Mouse (Mus musculus): ENCODE data around the gene Fbxl14.

Gene Fbxl14

GRCm38 (mm10) chr6:119470777-119471176 lies 8.7 kb upstream of the Fbxl14 start:
- no peak for DNase-seq (ENCODE audit: extremely low spot score)

GRCm38 (mm10) chr6:119472135-119472534 lies 7.3 kb upstream of the Fbxl14 start:
- peak; percentile 53 for DNase-seq (ENCODE audit: extremely low spot score)

- no peak for DNase-seq (ENCODE audit: extremely low spot score)
Measured at GRCm38 (mm10) chr6:119472705-119473104, 6.8 kb upstream of the Fbxl14 start.

GRCm38 (mm10) chr6:119473446-119473845 lies 6.0 kb upstream of the Fbxl14 start:
- DNase-seq (ENCODE audit: extremely low spot score), result no peak

GRCm38 (mm10) chr6:119473992-119474391 lies 5.5 kb upstream of the Fbxl14 start:
- no peak for DNase-seq (ENCODE audit: extremely low spot score)

GRCm38 (mm10) chr6:119475988-119476387 lies 3.5 kb upstream of the Fbxl14 start:
- DNase-seq (ENCODE audit: extremely low spot score), result no peak

- no peak for DNase-seq (ENCODE audit: extremely low spot score)
Measured at GRCm38 (mm10) chr6:119477686-119478310, 1.7 kb upstream of the Fbxl14 start.

- DNase-seq (ENCODE audit: extremely low spot score), result peak; percentile 90
Measured at GRCm38 (mm10) chr6:119478560-119479342, 717 bp upstream of the Fbxl14 start.

GRCm38 (mm10) chr6:119479876-119480705 lies 623 bp downstream of the Fbxl14 start:
- peak; percentile 66 for DNase-seq (ENCODE audit: extremely low spot score)

- DNase-seq (ENCODE audit: extremely low spot score), result peak; percentile 51
Measured at GRCm38 (mm10) chr6:119480706-119481331, 1.4 kb downstream of the Fbxl14 start.

- peak; percentile 54 for DNase-seq (ENCODE audit: extremely low spot score)
Measured at GRCm38 (mm10) chr6:119481741-119482390, 2.4 kb downstream of the Fbxl14 start.

GRCm38 (mm10) chr6:119482958-119483600 lies 3.6 kb downstream of the Fbxl14 start:
- peak; percentile 75 for DNase-seq (ENCODE audit: extremely low spot score)

GRCm38 (mm10) chr6:119485486-119485885 lies 6.0 kb downstream of the Fbxl14 start:
- no peak for DNase-seq (ENCODE audit: extremely low spot score)

GRCm38 (mm10) chr6:119486381-119487084 lies 7.1 kb downstream of the Fbxl14 start:
- no peak for DNase-seq (ENCODE audit: extremely low spot score)

GRCm38 (mm10) chr6:119487085-119487458 lies 7.6 kb downstream of the Fbxl14 start:
- no peak for DNase-seq (ENCODE audit: extremely low spot score)

- DNase-seq (ENCODE audit: extremely low spot score), result no peak
Measured at GRCm38 (mm10) chr6:119487619-119488018, 8.2 kb downstream of the Fbxl14 start.

GRCm38 (mm10) chr6:119489765-119490164 lies 10.3 kb downstream of the Fbxl14 start:
- peak; percentile 83 for DNase-seq (ENCODE audit: extremely low spot score)

GRCm38 (mm10) chr6:119490549-119490948 lies 11.1 kb downstream of the Fbxl14 start:
- DNase-seq (ENCODE audit: extremely low spot score), result peak; percentile 42

GRCm38 (mm10) chr6:119491006-119491405 lies 11.5 kb downstream of the Fbxl14 start:
- no peak for DNase-seq (ENCODE audit: extremely low spot score)

GRCm38 (mm10) chr6:119491997-119492629 lies 12.6 kb downstream of the Fbxl14 start:
- DNase-seq (ENCODE audit: extremely low spot score), result peak; percentile 68
